Mouse (Mus musculus): ENCODE data around the gene Ubqln3.

GRCm38 (mm10) chr7:104191275-104191674 lies 48.2 kb upstream of the Ubqln3 start:
- no peak for TF ChIP-seq CTCF (IDR thresholded peaks at IDR 0.05; ENCODE audit: control insufficient read depth, insufficient read depth, insufficient replicate concordance, low read depth, low read length)
- no peak for TF ChIP-seq POLR2A (IDR thresholded peaks at IDR 0.05; ENCODE audit: control insufficient read depth, low read depth, low read length)
